Mouse (Mus musculus): ENCODE measurements at regions not wholly inside any gene's neighbourhood (a gene's known extent, or its start where the extent isn't known, plus 50 kb on each side); places are given as distances from the start of the nearest gene placed in this dataset.

DNA sequence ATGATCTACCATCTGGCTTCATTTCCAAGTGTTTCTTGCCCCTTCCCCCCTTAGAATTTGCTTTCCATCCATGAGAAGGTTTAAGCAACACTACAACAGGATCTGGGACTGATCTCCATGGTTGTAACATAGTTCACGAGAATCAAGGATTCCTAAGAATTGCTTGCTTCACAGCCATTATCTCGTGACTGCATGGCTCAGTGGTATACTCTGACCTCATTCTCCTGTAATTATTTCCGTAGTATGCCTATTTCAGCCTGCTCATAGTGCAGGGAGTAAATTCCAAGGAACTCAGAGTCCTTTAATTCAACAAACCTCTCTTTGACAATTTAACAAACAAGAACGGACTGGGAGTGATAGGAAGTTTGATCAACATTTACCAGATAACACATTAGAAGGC lies 51.4 kb upstream of the Hs3st1 start:
- TF ChIP-seq POLR2A (IDR thresholded peaks at IDR 0.05; ENCODE audit: extremely low read depth, insufficient read depth, low read length) (no peak), CTCF (IDR thresholded peaks at IDR 0.05; ENCODE audit: low read depth, low read length) (no peak)

All from liver, adult 2 months (tissue).